Mouse (Mus musculus) skeletal muscle tissue, adult 2 months (tissue): ENCODE measurements around the gene Ftsj3.

ENCODE experiments used
- DNase-seq: peaks from one replicate; pipeline ENCODE4 v3.0.0-alpha.2; 2012; ENCODE audit warnings: low read depth, low spot score

The Ftsj3 gene

GRCm38 (mm10) chr11:106255685-106256451, at the start of gene Ftsj3, which contains the start of gene Psmc5:
TSS of gene Ftsj3 (minus strand) at chr11:106256079.
TSS of gene Psmc5 (plus strand) at chr11:106256154.
- peak; percentile 91 for DNase-seq

GRCm38 (mm10) chr11:106305348-106306064, 49.6 kb upstream of the Ftsj3 start:
- no peak for DNase-seq

- DNase-seq = peak; percentile 70
Observed at GRCm38 (mm10) chr11:106302634-106303033, 46.8 kb upstream of the Ftsj3 start.

GRCm38 (mm10) chr11:106301765-106302164, 45.9 kb upstream of the Ftsj3 start, which contains the start of gene Gh:
TSS of gene Gh (minus strand) at chr11:106301865.
- no peak for DNase-seq

- no peak for DNase-seq
Observed at GRCm38 (mm10) chr11:106291861-106292260, 36.0 kb upstream of the Ftsj3 start.

DNA sequence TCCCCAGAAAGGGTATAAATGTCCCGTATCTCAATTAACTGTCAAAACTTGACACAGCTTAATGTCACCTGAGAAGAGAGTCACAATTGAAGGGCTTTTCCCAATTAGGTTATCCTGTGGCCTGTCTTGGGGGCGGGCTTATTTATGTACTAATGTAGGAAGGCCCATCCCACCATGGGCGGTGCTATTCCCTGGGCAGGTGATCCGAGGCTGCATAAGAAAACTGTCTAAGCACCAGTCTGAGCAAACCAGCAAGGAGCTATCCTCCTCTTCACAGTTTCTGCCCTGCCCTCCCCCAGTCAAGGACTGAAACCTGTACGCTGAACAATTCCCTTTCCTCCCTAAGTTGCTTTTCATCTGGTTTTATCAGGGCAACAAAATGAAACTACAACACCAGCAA, 34.5 kb upstream of the Ftsj3 start:
- DNase-seq = no peak

DNA sequence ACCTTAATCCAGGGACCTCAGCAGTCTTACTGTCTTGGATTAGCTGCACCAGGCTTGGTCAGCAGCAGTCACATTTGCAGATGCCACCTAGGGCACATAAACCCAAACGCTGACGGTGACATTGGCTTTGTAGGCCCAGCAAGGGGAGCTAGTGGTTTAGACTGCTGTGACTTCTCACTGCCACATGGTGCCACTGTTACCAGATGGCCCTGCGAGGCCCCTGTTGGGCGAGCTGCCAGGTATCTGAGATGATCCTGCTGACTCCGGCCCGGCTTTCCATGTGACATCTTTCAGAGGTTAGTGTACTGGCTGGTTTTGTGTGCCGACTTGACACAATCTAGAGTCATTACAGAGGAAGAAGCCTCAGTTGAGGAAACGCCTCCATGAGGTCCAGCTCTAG, 33.5 kb upstream of the Ftsj3 start:
- peak; percentile 86 for DNase-seq

DNA sequence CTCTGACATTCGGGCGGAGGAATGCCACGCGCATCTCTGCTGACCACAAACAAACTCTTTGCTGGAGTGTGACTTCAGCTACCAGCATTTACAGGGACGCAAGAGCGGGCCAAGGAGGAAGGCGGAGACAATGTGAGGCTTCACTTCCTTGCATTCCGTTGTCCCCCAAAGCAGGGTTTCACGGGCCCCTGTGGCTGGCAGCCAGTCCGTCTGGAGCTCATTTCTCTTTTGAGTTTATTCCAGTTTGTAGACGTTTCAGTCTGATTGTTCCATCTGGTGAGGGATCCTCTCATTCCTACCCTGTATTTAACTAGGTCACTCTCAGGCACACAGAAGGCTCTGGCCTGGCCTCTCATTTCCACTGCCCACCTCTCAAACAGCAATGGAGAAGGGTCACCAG, 31.1 kb upstream of the Ftsj3 start:
- DNase-seq = no peak

- no peak for DNase-seq
Observed at GRCm38 (mm10) chr11:106286206-106286605, 30.3 kb upstream of the Ftsj3 start.

DNA sequence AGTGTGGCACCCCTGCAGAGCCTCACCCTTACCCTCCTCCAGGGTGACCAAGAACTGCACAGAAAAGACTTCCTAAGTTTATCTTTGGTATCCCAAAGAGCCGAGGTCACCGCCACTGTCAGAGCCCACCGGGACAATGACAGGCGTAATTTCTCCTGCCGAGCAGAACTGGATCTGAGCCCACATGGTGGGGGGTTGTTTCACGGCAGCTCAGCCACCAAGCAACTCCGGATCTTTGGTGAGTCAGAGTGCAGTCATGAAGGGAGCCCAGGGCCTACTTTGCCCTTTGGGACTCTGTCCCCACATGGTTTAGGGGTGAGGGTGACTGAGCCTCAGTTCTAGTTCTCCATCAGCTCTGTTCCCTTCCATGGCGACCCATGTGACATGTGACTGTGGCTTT, 28.2 kb upstream of the Ftsj3 start:
- no peak for DNase-seq

DNA sequence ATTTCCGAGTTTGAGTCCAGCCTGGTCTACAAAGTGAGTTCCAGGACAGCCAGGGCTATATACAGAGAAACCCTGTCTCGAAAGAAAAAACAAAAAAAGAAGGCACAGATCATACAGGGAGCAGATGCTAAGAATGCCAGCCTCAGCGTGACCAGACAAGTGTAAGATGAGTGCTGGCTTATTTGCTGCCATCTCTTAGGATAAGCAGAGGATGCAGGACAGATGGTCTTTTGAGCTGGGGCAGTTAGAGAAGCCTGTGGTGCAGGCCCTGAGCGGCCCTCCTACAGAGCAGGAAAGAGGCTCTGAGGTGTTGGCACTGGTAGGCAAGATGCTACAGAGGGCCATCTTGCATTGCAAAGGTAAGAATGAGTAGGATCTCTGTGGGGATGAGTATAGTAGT, 27.5 kb upstream of the Ftsj3 start:
- no peak for DNase-seq

- no peak for DNase-seq
Observed at GRCm38 (mm10) chr11:106282452-106282851, 26.6 kb upstream of the Ftsj3 start.

DNA sequence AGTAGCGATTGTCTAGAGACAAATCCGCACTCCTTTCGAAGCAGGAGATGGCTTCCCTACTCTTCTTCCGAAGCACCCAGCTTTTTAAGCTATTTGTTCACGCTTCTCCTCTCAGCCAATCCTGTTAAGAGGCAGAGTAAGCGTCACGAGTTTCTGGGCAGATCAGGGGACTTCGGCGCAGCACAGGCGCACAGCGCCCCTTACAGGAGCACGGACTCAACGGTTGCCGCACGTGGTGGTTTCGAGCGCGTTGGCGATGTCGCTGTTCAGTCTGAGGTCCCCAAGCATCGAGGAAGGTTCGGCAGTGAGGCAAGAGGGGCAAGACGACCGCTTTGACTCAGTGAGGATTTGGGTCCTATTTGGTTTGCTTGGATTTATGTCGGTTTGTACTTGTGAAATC, 20.6 kb upstream of the Ftsj3 start, which contains the start of gene Tcam1:
Gene Tcam1, plus strand, starts transcription at position 219 of the 400 bp plus-strand sequence.
- peak; percentile 98 for DNase-seq

GRCm38 (mm10) chr11:106274971-106275411, 19.1 kb upstream of the Ftsj3 start:
- DNase-seq = peak; percentile 52

DNA sequence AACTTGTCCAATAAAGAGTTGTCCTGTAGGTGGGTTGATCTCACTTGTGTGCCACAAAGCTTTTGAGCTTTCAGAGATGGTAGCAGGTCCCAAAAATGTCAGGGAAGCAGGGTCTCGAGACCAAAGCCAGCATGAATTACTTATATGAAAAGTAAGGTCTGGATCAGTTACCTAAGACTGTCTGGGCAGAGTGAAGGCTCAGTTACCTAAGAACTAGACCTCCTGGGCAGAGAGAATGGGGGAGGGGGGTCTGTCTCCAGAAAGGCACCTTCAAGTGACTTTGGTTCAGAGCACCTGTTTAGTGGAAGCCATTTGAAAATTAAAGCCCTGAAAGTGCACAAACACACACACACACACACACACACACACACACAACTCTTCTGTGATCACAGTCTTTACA, 18.5 kb upstream of the Ftsj3 start:
- no peak for DNase-seq

- no peak for DNase-seq
Observed at GRCm38 (mm10) chr11:106273811-106274210, 17.9 kb upstream of the Ftsj3 start.

- no peak for DNase-seq
Observed at GRCm38 (mm10) chr11:106273311-106273684, 17.4 kb upstream of the Ftsj3 start.

- DNase-seq = peak; percentile 98
Observed at GRCm38 (mm10) chr11:106272644-106273310, 16.9 kb upstream of the Ftsj3 start, which contains the start of gene Smarcd2. TSS of gene Smarcd2 (minus strand) at chr11:106272972.

DNA sequence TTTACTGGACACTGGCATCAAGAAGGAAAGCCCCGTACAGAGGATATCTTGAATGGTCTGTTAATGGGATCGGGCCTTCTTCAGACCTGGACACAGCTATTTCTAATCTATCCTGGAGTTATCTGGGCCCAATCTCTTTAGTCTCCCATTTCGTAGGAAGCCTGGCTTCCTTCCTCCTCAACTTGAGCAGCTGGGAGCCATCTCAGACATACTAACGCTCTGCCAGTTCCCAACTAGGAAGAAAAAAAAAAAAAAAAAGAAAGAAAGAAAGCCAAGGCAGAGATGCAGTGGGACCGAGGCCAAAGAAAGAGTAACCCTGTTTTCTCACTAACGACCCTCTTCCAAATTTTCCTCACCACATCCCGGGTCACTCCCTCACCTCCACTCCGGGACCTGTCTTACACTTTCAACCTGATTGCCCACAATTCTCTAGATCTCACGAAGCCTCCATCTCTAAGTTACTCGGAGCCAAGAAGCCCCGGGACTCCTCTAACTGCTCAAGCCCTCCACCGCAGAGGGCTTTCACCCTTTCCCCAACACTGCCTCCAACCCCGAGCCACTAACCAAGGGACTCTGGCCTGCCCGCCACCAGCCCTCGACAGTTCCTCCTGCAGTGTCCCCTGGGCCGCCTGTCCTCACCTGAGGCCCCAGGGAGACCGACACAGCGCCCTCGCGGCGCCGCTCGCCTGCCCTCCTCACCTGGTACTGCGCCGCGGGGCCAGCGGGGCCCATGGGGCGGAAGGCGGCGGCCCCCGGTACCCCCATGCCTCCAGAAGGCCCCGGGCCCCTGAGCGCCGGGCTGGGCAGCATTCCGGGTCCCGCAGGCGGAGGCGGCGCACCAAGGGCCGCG, 16.1 kb upstream of the Ftsj3 start:
- peak; percentile 36 for DNase-seq

- no peak for DNase-seq
Observed at GRCm38 (mm10) chr11:106271131-106271793, 15.4 kb upstream of the Ftsj3 start.

GRCm38 (mm10) chr11:106269060-106269431, 13.2 kb upstream of the Ftsj3 start:
- peak; percentile 30 for DNase-seq
